Comparison of ENCODE assay signal across 19 mouse cellular contexts in the genomic region with DNA sequence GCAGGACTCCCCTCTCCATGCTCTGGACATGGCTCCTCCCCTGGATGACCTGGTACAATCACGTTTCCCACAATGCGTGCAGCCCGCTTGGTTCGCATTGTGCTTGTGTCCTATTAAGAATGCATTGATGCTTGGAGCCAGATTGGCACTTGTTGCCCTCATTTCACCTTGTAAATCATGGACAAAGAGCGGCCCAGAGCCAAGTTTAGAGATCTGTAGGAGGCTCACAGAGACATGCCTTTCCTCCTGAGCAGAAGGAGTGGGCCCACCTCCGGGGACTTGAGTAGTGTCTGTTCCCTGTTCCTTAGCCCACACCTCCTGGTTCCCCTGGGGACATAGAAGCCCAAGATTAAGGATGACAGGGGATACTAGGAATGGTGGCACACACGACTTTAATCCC. TPM values are rescaled to one million over a fixed set of nuclear protein-coding genes. Genes with fewer than 3 reads are reported as not detected.
DNase-seq lines count a peak whose midpoint lies in the region; ATAC-seq lines count a peak whose summit lies in the region.
"Had no signal": no experiment of that assay in that cellular context is flagged by ENCODE, and none has a peak within 500 bp of the region (broad histone marks: within the 10 kb centered on the region; RNA-seq: fewer than 3 reads in every experiment).

No protein-coding gene starts in this region.

- no peak for DNase-seq in midbrain, embryonic 10.5 days (ENCODE audit: low spot score)
- peak; percentile 60 for DNase-seq in testis, postnatal 14 days (ENCODE audit: low spot score)
- DNase-seq in testis, postnatal 10 days (ENCODE audit: low spot score) = no peak
- DNase-seq: adrenal gland, adult 2 months; adrenal gland, adult 8-10 months; adrenal gland, postnatal 10 days; adrenal gland, postnatal 14 days; adrenal gland, postnatal 25 days; adrenal gland, postnatal 36 days; B cell, adult 2 months; cerebellum, adult 11 months; cerebellum, adult 11-12 months; cerebellum, adult 18-20 months had no signal

- H3K4me3 ChIP-seq in midbrain, embryonic 10.5 days = no peak overlapping the region
- H3K4me3 ChIP-seq in midbrain, embryonic 13.5 days (replicated peaks) = no peak overlapping the region

- ATAC-seq in midbrain, embryonic 13.5 days = no peak
- ATAC-seq: activated CD4-positive, CD25-positive, alpha-beta regulatory T cell, adult 4 months; CD4-positive, CD25-positive, alpha-beta regulatory T cell, adult 4 months; Patski had no signal

- H3K9me3 ChIP-seq in midbrain, embryonic 10.5 days (replicated peaks) = no peaks in the 10 kb centered on the region
- no peaks in the 10 kb centered on the region for H3K9me3 ChIP-seq in midbrain, embryonic 13.5 days
- H3K9me3 ChIP-seq: G1E had no signal

- no peaks in the 10 kb centered on the region for H3K27me3 ChIP-seq in midbrain, embryonic 10.5 days (ENCODE audit: low read depth, poor library complexity, severe bottlenecking)
- H3K27me3 ChIP-seq in midbrain, embryonic 13.5 days = no peaks in the 10 kb centered on the region
- H3K27me3 ChIP-seq: CH12.LX, Patski had no signal

- no peak overlapping the region for H3K9ac ChIP-seq in midbrain, embryonic 13.5 days (replicated peaks)

- 87% methylated on average over 7 of the region's 7 CpGs for WGBS in midbrain, embryonic 10.5 days
- 88% methylated on average over 7 of the region's 7 CpGs for WGBS in midbrain, embryonic 13.5 days

- no peaks in the 10 kb centered on the region for H3K4me1 ChIP-seq in midbrain, embryonic 10.5 days
- no peaks in the 10 kb centered on the region for H3K4me1 ChIP-seq in midbrain, embryonic 13.5 days (replicated peaks)

- H3K27ac ChIP-seq in midbrain, embryonic 10.5 days (replicated peaks) = 0 out of 2 replicates have a peak overlapping the region, but pooled peaks have one; percentile 23
- no peak overlapping the region for H3K27ac ChIP-seq in midbrain, embryonic 13.5 days

- H3K4me2 ChIP-seq in midbrain, embryonic 13.5 days (replicated peaks) = no peak overlapping the region

- H3K36me3 ChIP-seq in midbrain, embryonic 10.5 days = 0 out of 2 replicates have a peak, but pooled peaks cover 9% of the 10 kb centered on the region
- H3K36me3 ChIP-seq in midbrain, embryonic 13.5 days = peaks cover 3% of the 10 kb centered on the region; the same call in 1 of the 2 replicates

RNA-seq across cellular contexts. Expression of gene Pafah2, which starts 27.8 kb away (rescaled TPM):
- polyA plus RNA-seq in midbrain, embryonic 10.5 days (2016; fragmentation: Nextera tagmentation; extraction: Ambion mirVana) = 7.2 and 8.9 TPM in 2 replicates
- polyA plus RNA-seq in midbrain, embryonic 13.5 days (2015; fragmentation: Nextera tagmentation; extraction: Ambion mirVana) = 6.4 and 6.6 TPM in 2 replicates

RNA-seq across cellular contexts. Expression of gene Extl1, which starts 40.3 kb away (rescaled TPM):
- polyA plus RNA-seq in midbrain, embryonic 10.5 days (2016; fragmentation: Nextera tagmentation; extraction: Ambion mirVana) = 0.23 and 0.39 TPM in 2 replicates
- polyA plus RNA-seq in midbrain, embryonic 13.5 days (2015; fragmentation: Nextera tagmentation; extraction: Ambion mirVana) = 0.16 and 0.40 TPM in 2 replicates
- polyA plus RNA-seq: G1E had no signal

RNA-seq across cellular contexts. Expression of gene Stmn1, which starts 44.2 kb away (rescaled TPM):
- 2,607 and 3,209 TPM in 2 replicates for polyA plus RNA-seq in midbrain, embryonic 10.5 days (2016; fragmentation: Nextera tagmentation; extraction: Ambion mirVana)
- 7,568 and 8,132 TPM in 2 replicates for polyA plus RNA-seq in midbrain, embryonic 13.5 days (2015; fragmentation: Nextera tagmentation; extraction: Ambion mirVana)
